Mouse (Mus musculus) spleen, embryonic (tissue): Measurements from ENCODE around the gene Gnl2.

Source experiments
- CTCF ChIA-PET: fragments of 350-600 bp; sonication (Branson Sonifier 250); formaldehyde crosslinking; loops from one replicate; lab custom pipeline; 2022; lab: Charles Lee

The Gnl2 gene

DNA sequence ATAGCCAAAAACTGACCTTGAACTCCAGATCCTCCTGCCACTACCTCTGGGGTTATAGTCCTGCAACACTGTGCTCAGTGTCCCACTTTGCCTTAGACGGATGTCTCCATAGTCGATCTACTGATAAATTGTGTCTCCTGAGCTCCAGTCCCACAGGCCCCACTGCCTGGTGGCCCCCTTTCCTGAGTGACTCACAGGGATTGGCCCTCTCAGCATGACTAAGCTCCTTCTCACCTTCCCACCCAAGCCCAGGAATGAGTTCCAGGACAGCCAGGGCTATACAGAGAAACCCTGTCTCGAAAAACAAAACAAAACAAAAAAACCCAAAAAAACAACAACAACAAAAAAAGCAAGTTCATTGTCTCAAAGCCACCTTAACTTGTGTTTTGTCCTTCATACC is 16.8 kb upstream of the Gnl2 start:
- CTCF ChIA-PET, result no interaction called here

DNA sequence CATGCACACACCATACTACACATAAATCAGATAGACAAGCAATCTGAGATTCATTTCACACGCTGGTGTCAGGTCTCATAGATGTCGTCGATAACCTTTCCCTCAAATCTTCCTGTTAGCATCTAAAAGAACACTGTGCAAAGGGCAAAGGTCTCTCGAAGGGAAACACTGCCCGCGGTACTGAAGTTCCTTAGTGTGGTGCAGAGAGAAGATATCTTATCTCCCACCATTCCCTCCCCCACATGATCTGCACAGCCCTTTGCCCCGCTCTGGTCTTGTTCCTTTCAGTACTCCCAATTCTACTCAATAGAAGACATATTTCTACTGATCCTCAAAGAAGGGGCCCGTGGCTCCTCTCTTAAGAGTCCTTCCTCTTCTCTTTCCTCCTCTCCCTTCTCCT is 13.4 kb upstream of the Gnl2 start:
- CTCF ChIA-PET, result no interaction called here

DNA sequence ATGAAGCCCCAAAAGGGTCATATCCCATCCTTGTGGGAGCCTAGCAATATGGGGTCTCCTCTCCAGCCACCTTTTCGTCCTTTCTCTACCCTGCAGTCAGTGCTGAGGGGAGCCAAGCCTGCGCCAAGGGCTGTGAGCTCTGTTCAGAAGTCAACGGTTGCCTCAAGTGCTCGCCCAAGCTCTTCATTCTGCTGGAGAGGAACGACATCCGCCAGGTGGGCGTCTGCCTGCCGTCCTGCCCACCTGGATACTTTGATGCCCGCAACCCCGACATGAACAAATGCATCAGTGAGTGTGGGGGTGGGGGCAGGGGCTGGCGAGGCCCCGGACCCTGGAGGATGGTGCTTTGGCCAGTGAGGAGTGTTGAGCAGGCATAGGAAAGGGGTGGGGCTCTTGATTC is 11.5 kb upstream of the Gnl2 start:
- CTCF ChIA-PET, result no interaction called here

DNA sequence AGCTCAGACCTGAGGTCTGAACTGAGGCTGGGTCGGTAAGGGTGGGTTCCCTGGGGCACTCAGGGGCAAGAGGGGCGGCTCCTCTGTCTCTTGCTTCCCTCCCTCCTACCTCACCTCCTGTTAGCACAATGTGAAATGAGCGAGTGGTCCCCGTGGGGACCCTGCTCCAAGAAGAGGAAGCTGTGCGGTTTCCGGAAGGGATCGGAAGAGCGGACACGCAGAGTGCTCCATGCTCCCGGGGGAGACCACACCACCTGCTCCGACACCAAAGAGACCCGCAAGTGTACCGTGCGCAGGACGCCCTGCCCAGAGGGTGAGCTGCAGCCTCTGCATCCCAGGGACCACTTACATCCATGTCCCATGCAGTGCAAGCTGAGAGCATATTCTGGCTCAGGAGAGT is 8.9 kb upstream of the Gnl2 start:
- CTCF ChIA-PET, result no interaction called here

DNA sequence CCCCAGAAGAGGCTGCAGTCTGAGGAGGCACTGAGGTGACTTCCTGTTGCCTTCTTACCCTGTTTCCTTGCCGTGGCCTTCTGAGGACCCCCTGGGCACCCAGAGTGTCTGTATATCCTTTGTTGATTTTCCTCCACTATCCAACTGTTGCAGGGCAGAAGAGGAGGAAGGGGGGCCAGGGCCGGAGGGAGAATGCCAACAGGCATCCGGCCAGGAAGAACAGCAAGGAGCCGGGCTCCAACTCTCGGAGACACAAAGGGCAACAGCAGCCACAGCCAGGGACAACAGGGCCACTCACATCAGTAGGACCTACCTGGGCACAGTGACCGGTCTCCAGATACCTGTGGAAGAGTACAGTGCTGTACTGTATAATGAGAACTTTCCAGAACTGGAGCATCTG is 8.2 kb upstream of the Gnl2 start:
- CTCF ChIA-PET, result no interaction called here

DNA sequence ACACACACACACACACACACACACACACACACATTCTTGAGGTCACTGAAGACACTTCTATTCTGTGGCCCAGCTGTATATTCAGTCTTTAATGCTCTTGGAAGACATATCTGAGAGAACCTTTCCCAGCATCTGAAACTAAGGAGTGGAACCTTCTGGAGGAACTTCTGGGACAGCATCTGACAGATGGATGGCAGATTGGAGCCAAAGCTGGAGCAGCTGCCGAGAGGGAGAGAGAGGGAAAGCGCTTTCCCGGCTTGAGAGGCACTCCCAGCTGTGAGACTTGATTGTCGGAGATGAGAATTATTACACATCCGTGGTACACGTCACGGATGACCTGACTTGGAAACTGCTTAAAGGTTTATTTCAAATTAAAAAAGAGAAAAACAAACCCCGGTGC is 7.7 kb upstream of the Gnl2 start:
- CTCF ChIA-PET, result no interaction called here

DNA sequence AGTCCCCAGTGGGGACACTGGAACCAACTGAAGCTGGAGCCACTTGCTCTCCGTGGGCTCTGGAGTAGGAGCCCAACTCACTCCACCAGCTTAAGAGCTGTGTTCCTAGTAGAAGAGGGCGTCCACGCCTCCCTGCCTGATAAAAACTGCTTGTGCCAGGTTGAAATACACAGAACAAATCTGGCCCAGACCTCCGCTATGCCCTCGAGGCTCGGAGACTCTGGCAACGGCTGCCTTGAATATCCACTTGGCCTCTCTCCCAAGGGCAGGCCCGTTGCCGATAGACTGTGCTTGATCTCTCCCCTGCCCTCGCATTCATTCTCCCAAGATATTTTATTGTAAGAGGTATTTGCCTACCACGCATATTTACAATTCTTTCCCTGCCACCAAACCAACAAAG is 1.0 kb downstream of the Gnl2 start:
- CTCF ChIA-PET, result no interaction called here

DNA sequence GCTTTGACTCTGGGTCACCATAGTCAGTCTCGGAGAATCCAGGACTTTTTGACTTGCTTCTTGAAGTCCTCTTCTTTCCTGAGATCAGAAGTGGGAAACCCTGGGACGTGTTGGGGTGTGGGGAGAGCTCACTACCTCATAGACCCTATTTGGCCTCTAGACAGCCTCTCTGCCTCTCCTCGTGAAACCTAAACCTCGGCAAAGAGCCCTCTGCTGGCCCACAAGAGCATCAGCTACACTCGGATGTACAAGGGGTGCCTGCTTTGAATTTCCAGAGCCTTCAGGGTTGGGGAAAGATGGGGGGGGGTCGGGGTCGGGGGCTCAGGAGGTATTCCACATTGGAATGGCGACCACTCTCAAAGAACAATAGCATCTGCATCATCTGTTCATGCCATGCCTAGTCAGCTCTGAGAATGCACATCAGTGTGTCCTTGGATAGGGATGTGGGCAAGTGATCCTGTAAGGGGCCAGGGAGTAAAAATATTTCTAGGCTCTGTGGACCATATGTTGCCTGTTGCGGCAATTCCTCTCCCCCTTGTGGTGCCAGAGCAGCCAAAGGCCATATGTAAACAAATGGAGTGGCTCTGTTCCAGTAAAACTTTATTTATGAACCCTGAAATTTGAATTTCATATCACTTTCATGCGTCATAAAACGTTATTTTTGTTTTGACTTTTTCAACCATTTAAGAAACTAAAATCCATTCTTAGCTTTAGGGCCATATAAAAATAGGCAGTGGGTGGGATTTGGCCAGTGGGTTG is 4.6 kb downstream of the Gnl2 start:
- CTCF ChIA-PET, result no interaction called here

DNA sequence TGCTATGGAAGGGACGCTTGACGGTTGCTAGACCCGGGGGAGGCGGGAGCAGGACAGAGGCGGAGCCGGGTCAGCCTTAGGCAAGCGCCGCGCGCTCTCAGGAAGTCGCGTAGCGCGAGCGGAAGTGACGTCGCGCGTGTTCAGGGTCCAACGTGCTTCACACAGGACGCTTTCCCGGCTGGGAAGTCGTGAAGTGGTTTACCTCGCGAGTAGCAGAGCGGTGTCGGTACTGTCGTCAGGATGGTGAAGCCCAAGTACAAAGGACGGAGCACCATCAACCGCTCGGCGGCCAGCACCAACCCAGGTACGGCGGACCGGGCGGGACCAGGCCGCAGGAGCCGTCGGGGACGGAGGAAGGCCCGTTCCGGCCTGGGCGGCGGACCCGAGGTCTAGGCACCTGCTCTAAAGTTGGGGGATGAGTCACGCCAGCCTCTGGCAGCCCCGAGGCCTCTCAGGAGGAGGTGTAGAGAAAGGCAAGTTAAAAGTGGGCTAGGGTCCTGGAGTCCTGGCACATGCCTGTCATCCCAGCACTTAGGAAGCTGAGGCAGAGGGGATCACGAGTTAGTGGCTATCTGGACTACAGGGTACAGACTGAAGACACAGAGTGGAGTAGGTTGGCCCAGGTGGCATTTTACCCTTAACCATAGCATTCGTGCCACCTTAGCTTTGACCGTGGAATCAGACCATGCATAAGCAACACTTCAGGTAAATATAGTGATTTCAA is 13.7 kb downstream of the Gnl2 start:
- CTCF ChIA-PET, result interaction anchor here (0.6 to 1.2 kb wide), 2 partner anchors 8 to 14 kb away, joined by 3 to 4 read pairs; no protein-coding TSS in a partner anchor

DNA sequence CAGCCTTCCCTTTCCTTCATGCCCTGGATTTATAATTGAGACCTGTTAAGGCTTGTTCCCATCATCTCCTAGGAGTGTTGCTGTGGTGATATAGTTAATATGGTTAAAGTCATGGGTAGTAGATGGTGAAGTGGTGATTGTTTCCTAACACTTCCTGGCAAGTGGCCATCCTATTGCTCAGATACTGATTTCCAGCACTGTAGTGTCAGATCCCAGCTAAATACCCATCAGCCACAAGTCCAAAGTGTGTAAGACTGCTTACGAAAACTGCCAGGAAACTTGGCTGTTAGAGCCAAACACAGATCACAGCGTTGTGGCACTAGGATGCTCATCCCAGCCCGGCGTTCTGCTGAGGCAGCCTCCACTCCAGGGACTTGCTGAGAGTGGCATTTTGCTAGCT is 18.0 kb downstream of the Gnl2 start:
- CTCF ChIA-PET, result interaction anchor here (0.9 kb wide), 1 partner anchor 9 kb away, joined by 3 read pairs; no protein-coding TSS in a partner anchor

DNA sequence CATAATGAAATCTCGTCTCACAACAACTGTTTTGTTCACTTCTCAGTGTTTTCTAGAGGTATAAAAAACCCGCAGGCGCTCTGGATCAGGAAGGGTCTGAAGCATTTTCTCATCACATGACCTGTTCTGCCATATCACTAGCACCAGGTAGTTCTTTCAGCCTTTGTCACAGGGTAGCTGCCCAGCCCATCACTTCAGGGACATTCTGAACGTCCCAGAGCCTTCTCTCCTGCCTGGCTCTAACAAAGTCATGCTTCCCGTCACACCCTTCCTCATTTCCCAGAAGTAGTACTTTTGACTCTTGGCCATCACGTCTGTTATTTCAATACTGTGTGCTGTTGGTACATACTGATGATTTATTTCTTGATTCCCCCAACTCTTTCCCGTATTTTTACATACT is 28.1 kb downstream of the Gnl2 start:
- CTCF ChIA-PET, result no interaction called here

DNA sequence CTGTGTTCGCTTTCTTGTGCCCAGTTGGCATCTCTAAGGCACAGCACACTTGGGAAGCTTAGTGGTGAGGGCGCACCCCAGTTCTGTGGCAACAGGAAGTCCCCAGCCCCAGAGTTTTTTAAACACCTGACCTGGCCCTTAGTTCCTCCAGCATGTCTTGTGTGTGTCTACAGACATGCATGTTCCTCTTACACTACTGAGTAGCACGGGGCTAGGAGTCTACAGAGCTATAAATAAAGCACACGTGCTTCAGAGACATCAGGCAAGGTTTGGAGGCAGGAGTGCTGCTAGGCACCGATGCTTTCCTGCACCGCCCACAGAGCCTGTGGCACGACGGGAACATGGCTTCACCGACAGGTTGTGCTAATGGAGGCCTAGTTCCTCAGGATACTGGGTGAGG is 39.0 kb downstream of the Gnl2 start:
- CTCF ChIA-PET, result interaction anchor here (0.6 kb wide), 1 partner anchor 71 kb away, joined by 4 read pairs; no protein-coding TSS in a partner anchor

DNA sequence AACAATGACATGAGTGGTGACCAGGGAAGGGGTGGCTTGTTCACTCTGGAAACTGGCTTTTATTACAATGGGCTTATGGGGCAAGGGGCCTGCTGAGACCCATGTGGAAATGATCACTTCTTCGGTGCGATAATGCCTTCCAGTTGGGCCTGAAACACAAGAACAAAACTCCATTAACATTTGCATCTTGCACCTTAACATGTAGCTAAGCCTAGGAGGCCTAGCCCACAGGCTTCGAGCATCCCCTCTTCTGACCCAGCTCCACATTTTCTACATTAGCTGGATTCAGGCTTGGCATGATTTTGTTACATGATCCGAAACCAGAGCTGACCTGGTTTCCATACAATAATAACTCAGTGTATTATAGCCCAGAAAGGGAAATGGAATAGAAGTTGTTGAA is 40.1 kb downstream of the Gnl2 start:
- CTCF ChIA-PET, result no interaction called here

DNA sequence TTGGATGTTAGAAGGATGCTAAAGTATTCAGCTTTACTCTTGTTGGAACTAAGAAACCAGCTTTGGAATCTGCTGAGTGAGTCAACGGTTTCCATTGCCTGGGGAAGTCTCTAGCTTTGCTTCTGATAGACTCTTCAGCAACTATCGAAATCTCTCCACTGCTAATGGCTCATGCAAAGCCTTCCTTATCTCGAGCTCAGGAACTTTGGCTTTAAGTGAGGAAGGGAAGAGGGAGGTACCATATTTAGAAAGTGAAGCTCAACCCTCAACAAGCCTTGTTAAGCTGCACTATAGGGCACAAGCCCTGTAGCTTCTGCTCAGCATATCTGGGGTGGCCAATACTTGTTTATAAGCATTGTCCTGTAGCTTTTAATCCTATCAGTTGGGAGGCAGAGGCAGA is 40.9 kb downstream of the Gnl2 start:
- CTCF ChIA-PET, result no interaction called here

DNA sequence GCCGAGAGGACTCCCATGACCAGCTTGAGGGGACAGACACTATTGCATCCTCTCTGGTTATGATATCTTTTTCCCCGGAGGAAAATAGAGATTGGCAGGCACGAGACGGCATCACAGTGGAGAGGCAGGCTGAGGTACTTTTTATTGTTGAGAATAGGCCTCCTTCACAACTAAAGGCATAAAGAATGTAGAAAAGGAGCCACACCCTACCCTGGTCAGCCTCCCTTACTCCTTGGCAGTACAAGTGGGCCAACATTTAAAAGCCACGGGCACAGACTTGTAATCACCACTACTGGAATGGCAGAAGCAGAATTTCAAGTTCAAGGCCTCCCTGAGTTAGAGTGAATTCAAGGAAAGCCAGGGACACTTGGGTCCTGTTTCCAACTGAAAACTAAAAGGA is 41.6 kb downstream of the Gnl2 start:
- CTCF ChIA-PET, result interaction anchor here (0.6 kb wide), 1 partner anchor 12 kb away, joined by 4 read pairs; no protein-coding TSS in a partner anchor

DNA sequence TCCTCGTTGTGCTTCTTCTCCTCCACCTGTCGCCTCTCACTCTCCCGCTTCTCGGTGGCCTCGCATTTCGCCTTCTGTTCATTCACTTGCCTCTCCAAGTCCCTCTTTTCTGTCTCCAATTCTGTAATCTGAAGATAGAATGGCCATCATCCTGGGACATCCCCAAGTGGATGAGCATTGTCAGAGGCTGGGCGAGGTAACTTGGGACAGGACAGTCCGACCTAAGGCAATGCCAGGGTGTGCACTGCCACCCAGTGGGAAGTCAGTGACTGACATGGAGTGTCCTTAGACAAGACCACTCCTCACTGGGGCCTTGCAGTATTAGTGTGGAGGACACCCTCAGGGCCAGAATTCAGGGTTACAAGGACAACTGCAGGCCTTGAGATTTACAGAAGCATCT is 42.6 kb downstream of the Gnl2 start:
- CTCF ChIA-PET, result interaction anchor here (0.7 kb wide), 1 partner anchor 27 kb away, joined by 4 read pairs; no protein-coding TSS in a partner anchor

DNA sequence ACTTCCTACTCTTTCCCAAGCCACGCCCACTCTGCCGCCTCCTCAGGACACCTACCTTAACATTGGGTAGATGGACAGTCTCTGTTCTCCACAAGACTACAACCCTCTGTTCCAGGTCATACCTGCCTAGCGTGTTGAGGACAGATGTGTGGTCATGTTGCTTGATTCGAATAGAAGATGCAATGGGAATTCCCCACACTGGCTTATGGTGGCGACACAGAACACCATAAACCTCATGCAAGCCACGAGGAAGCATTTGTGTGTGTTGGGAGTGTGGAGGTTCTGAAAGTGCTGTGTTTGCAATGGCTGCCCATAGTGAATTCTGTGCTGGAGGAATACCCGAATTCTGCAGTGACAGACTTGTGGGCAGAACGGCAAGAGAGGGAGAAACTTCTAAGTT is 47.4 kb downstream of the Gnl2 start:
- CTCF ChIA-PET, result no interaction called here

DNA sequence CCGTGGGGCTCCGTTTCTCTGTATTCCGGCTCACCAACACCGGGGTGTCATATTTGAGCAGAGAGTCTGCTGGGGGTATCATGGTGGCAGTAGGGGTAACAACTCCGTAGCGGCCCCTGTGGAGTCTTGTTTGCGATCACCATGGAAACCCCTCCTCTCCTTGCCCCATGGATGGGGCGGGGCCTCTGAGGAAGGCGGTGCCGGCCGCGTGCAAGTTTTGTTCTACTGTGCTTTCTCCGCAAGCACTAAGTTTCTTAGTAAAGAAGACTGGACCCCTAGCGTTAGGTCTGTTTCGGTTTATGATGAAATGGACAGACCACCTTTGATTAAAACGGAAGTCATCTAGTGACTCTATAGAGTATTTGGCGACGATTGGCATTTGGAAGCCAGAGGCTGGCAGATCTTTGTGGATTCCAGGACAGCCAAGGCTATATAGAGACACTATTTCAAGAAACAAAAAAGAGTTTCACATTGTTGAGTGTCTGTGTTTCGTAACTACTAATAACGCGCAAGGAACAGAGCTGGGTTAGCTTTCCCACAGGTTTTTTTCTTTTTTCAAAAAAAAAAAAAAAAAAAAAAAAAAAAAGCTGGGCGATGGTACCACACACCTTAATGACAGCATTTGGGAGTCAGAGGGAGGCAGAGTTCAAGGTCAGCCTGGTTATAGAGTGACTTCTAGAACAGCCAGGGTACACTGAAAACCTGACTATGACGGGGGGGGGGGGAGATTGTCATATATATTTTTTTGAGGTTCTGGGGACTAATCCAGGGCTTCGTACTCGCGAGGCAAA is 49.3 kb downstream of the Gnl2 start, which contains the start of gene Dnali1:
TSS of gene Dnali1 (minus strand) at position 187 of the 791 bp plus-strand sequence.
- CTCF ChIA-PET, result interaction anchor here (0.6 kb wide), 1 partner anchor 41 kb away, joined by 7 read pairs; no protein-coding TSS in a partner anchor

DNA sequence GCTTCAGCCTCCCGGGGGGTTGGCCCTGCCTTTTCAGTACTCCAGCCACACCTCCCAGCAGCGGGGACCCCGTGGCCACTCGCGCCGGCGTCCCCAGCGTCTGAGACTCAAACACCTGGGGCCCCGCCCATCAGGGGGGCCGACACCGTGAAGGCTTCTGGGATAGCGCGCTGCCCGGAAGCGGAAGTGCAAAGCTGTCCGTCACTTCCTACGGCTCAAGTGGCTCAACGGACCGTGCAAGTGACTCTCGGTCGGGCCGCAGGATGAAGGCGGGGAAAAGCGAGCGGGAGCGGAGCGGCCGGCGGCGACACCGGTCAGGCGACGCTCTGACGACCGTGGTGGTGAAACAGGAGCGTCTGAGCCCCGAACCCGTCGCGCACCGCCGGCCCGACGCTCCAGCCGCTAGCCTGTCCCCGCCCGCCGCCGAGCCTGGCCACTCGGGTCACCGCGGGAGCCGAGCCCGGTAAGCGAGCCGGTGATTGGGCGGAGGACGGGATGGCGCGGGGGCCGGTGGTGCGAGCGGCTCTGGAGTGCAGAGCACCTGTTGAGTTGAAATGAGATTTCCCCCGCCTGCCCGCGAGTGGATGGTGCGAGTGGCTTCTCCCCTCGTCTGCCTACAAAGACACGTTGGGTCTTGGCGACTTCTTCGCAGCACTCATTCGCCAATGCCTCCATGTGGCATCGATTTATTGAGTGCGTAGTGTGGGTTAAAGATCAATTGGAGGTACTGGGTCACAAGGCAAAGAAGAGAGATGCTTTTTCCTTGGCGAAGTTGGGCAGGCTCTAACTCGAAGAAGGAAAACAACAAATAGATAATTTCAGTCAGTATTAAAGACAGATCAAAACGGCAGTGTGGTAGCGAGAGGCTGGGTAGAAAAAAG is 50.3 kb downstream of the Gnl2 start, which contains the start of gene Snip1:
TSS of gene Snip1 (plus strand) at position 183 of the 881 bp plus-strand sequence.
- CTCF ChIA-PET, result no interaction called here

DNA sequence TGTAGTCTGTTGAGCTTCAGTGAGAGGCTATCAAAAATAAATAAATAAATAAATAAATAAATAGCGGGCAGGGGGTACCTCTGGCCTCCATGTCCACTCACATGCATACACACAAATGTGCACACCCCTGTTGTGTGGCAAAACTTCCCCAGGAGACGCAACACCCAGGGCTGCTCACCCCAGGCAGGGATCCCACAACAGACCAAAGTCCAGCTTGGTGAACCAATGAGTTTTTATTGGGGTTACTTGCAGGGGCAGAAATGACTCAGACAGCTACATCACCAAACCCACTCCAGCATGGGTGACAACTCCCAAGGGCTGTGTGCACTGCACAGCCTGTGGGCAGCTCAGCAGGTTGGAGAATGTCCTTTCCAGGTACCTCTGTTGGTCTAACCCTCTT is 61.3 kb downstream of the Gnl2 start:
- CTCF ChIA-PET, result no interaction called here

DNA sequence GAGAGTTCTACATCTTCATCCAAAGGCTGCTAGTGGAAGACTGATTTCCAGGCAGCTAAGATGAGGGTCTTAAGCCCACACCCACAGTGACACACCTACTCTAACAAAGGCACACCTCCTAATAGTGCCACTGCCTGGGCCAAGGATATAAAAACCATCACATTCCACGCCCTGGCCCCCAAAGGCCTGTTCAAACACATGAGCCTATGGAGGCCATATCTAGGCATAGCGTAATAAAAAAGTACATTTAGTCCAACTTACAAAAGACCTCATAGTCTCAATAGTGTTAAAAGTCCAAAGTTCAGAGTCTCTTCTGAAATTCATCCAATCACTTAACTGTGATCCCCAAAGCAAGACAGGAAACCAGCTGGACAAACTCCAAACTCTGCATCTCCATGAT is 62.3 kb downstream of the Gnl2 start:
- CTCF ChIA-PET, result no interaction called here
